Mouse (Mus musculus) hindbrain, embryonic 12.5 days (tissue): ENCODE measurements around the gene Wfikkn1. TPM values are rescaled to one million over a fixed set of nuclear protein-coding genes. Genes with fewer than 3 reads are reported as not detected.
"Not testable (repeated sequence)": the region's sequence is repeated elsewhere in the genome, so short reads cannot be mapped to it uniquely, and the experiment has no call there.

Source experiments
- ATAC-seq: fragments of 200-750 bp; cut with Nextera tagmentation; 2 replicates; pipeline ENCODE4 v1.8.0; 2017; ENCODE audit warnings: moderate TSS enrichment; ENCODE audit not compliant: low FRiP score
- H3K27ac ChIP-seq: fragments of 300-500 bp; sonication (generic); 2 replicates; pipeline ENCODE4 v1.5.1; 2016; ENCODE audit warnings: mild to moderate bottlenecking
- H3K27me3 ChIP-seq: fragments of 300-500 bp; sonication (generic); 2 replicates; pipeline ENCODE4 v1.6.1; 2016; ENCODE audit warnings: mild to moderate bottlenecking
- H3K36me3 ChIP-seq: fragments of 300-500 bp; sonication (generic); 2 replicates; pipeline ENCODE4 v1.6.1; 2016; ENCODE audit warnings: mild to moderate bottlenecking
- H3K4me1 ChIP-seq: fragments of 300-500 bp; sonication (generic); 2 replicates; pipeline ENCODE4 v1.6.1; 2016
- H3K4me2 ChIP-seq: fragments of 300-500 bp; sonication (generic); replicated peaks from 2 replicates; pipeline ENCODE4 v1.6.1; 2016; ENCODE audit warnings: mild to moderate bottlenecking
- H3K4me3 ChIP-seq: fragments of 300-500 bp; sonication (generic); 2 replicates; pipeline ENCODE4 v1.5.1; 2016; ENCODE audit warnings: mild to moderate bottlenecking
- H3K9ac ChIP-seq: fragments of 300-500 bp; sonication (generic); 2 replicates; pipeline ENCODE4 v1.6.1; 2016; ENCODE audit warnings: mild to moderate bottlenecking, moderate library complexity
- H3K9me3 ChIP-seq: fragments of 300-500 bp; sonication (generic); replicated peaks from 2 replicates; pipeline ENCODE4 v1.6.1; 2016; ENCODE audit warnings: mild to moderate bottlenecking
- WGBS: fragments of 180-500 bp; shearing (Covaris S2); methylation state at CpG from one replicate; pipeline ENCODE4 v1.1.7; 2016; 5-methylcytosine and 5-hydroxymethylcytosine counted together
- polyA plus RNA-seq: library from polyadenylated mRNA; unstranded; fragments of >200 nt; fragmentation: Nextera tagmentation; extraction: Ambion mirVana; gene quantifications from 2 replicates; pipeline ENCODE4 v1.2.1, GENCODE M21; 2016

Wfikkn1 gene
- polyA plus RNA-seq, 1 experiment from 2014 or later = 0.90 TPM

DNA sequence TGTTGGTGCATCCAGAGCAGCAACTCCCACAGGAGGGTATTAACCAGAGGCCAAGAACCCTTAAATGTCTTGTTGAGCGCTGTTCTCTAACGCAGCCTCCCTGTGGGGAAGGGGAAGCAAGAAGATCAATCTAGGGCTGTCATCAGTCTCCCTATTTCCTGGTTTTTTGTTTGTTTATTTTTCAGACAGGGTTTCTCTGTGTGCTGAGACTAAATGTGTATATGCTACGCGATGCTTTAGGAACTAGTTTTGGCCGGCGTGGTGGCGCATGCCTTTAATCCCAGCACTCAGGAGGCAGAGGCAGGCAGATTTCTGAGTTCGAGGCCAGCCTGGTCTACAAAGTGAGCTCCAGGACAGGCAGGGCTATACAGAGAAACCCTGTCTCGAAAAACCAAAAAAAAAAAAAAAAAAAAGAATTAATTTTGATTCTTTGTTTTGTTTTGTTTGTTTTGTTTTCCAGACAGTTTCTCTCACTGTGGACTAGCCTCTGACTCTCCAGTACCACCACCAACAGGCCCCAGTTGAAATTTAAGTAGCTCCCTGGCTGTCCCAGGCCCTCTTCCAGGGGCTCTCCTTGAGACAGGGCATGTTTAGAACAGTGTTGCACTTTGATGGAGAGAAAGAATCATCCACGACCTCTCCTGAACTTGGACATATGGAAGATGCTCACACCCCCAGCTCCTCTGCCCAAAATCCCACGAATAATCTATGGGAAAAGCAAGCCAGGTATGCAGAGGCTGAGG lies 7.1 kb downstream of the Wfikkn1 start:
- ATAC-seq = no peak
- Histone ChIP-seq H3K9me3 (no peaks in the 10 kb centered on the region), H3K4me2 (peak overlapping the region; percentile 93), H3K4me1 (peaks cover 25% of the 10 kb centered on the region), H3K36me3 (peaks cover 8% of the 10 kb centered on the region), H3K27me3 (no peaks in the 10 kb centered on the region), H3K9ac (peak overlapping the region; percentile 59; the same call in 1 of the 2 replicates), H3K4me3 (peak overlapping the region; percentile 79; the same call in 1 of the 2 replicates), H3K27ac (0 out of 2 replicates have a peak overlapping the region, but pooled peaks have one; percentile 96)
- WGBS = 70% methylated on average over 11 of the region's 11 CpGs

- ATAC-seq = no peak
- 76% methylated on average over 3 of the region's 3 CpGs for WGBS
- no peak overlapping the region for H3K4me3 ChIP-seq
- no peaks in the 10 kb centered on the region for H3K9me3 ChIP-seq
- no peaks in the 10 kb centered on the region; the same call in 1 of the 2 replicates for H3K27me3 ChIP-seq
- H3K27ac ChIP-seq = no peak overlapping the region
- peaks cover 1% of the 10 kb centered on the region for H3K36me3 ChIP-seq
- H3K9ac ChIP-seq = no peak overlapping the region
- H3K4me1 ChIP-seq = peaks cover 32% of the 10 kb centered on the region
- H3K4me2 ChIP-seq = no peak overlapping the region
Observed at GRCm38 (mm10) chr17:25872676-25873075, 8.0 kb downstream of the Wfikkn1 start.

GRCm38 (mm10) chr17:25871566-25871965 lies 9.1 kb downstream of the Wfikkn1 start:
- not testable (repeated sequence) for H3K4me3 ChIP-seq, H3K9me3 ChIP-seq, H3K9ac ChIP-seq, H3K36me3 ChIP-seq, ATAC-seq, H3K27me3 ChIP-seq, H3K27ac ChIP-seq, H3K4me2 ChIP-seq
- peaks cover 27% of the 10 kb centered on the region for H3K4me1 ChIP-seq

DNA sequence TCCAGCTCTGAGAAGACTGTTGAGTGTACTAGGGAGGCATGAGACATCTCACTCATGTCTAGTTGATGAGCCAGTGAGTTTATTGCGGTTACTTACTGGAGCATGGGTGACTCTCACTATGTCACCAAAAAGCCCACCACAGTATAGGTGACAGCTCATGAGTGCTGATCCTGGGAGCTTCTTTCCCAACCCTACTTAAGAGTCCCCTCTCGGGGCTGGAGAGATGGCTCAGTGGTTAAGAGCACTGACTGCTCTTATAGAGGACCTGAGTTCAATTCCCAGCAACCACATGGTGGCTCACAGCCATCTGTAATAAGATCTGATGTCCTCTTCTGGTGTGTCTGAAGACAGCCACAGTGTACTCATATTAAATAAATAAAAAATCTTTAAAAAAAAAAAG lies 10.7 kb downstream of the Wfikkn1 start:
- no peaks in the 10 kb centered on the region; the same call in 1 of the 2 replicates for H3K27me3 ChIP-seq
- WGBS = 79% methylated on average over 2 of the region's 2 CpGs
- no peaks in the 10 kb centered on the region for H3K9me3 ChIP-seq
- H3K4me1 ChIP-seq = peaks cover 18% of the 10 kb centered on the region
- no peak for ATAC-seq
- no peak overlapping the region for H3K4me3 ChIP-seq
- no peak overlapping the region for H3K4me2 ChIP-seq
- H3K36me3 ChIP-seq = no peaks in the 10 kb centered on the region
- no peak overlapping the region for H3K27ac ChIP-seq
- H3K9ac ChIP-seq = no peak overlapping the region

GRCm38 (mm10) chr17:25869498-25869897 lies 11.2 kb downstream of the Wfikkn1 start:
- Histone ChIP-seq H3K4me1 (peaks cover 18% of the 10 kb centered on the region), H3K9me3 (no peaks in the 10 kb centered on the region), H3K9ac (no peak overlapping the region), H3K36me3 (no peaks in the 10 kb centered on the region), H3K27me3 (no peaks in the 10 kb centered on the region; the same call in 1 of the 2 replicates), H3K4me2 (no peak overlapping the region), H3K27ac (no peak overlapping the region), H3K4me3 (no peak overlapping the region)
- 89% methylated on average over 8 of the region's 8 CpGs for WGBS
- ATAC-seq = no peak

DNA sequence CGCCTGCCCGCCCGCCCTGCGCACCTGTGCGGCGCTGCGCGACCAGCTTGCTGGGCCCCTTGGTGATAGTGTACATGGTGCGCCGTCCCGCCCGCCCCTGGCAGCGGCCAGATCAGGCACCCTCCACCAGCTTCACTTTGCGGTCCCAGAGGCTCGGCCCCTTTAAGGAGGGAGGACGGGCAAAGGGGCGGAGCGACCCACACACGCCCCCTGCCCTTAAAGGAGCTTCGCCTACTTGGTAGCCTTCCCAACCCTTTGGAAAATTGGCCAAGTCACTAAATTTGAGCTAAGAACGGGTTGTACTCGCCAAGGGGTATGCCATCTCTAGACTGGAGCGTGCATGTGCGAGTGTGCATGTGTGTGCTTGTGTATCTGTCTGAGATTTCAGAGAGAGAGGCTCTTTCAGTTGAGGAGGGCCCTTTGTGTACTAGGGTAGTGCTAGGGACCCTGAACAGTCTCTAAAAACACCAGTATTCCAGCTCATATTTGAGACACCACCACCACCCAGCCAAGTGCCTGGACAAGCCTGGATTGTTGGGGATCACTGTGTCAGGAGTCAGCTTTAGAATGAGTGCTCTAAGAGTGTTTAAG lies 12.0 kb downstream of the Wfikkn1 start, which contains the start of gene Mcrip2:
TSS of gene Mcrip2 (minus strand) at position 164 of the 591 bp plus-strand sequence.
- peak; percentile 84 for ATAC-seq
- WGBS = under 1% methylated on average over 21 of the region's 24 CpGs
- H3K27ac ChIP-seq = peak within 1 kb of the TSS; percentile 58

GRCm38 (mm10) chr17:25867836-25868600 lies 12.6 kb downstream of the Wfikkn1 start:
- peak; percentile 62 for ATAC-seq
- Histone ChIP-seq H3K9me3 (no peaks in the 10 kb centered on the region), H3K4me2 (peak overlapping the region; percentile 99), H3K27ac (no peak overlapping the region; the same call in 1 of the 2 replicates), H3K9ac (peak overlapping the region; percentile 70), H3K4me3 (peak overlapping the region; percentile 81), H3K4me1 (peaks cover 11% of the 10 kb centered on the region), H3K36me3 (no peaks in the 10 kb centered on the region), H3K27me3 (no peaks in the 10 kb centered on the region; the same call in 1 of the 2 replicates)
- WGBS = 1% methylated on average over 42 of the region's 42 CpGs

More for the DNA sequence above, 12.0 kb downstream of the Wfikkn1 start, which contains the start of gene Mcrip2:
- H3K9me3 ChIP-seq = no peaks in the 10 kb centered on the region
- no peaks in the 10 kb centered on the region for H3K36me3 ChIP-seq
- H3K9ac ChIP-seq = peak within 1 kb of the TSS; percentile 70
- peak within 1 kb of the TSS; percentile 99 for H3K4me2 ChIP-seq
- H3K27me3 ChIP-seq = no peaks in the 10 kb centered on the region; the same call in 1 of the 2 replicates
- H3K4me1 ChIP-seq = peaks cover 11% of the 10 kb centered on the region
- H3K4me3 ChIP-seq = peak within 1 kb of the TSS; percentile 81

DNA sequence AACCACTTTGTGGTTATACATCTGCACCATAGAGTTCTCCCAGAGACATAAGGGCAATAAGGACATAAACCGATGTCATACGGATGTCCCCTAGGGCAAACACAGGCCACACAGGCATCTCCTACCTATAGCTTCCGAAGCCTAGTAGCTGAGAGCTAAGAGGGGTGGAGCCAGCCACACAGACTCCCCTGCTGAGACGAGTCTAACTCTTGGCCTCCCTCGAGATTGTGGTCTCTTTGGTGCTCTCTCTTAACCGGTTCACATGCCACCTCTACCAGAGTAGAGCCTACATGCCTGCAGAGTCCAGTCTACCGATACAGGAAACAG lies 13.2 kb downstream of the Wfikkn1 start:
- Histone ChIP-seq H3K4me2 (peak overlapping the region; percentile 99), H3K27ac (no peak overlapping the region), H3K4me3 (peak overlapping the region; percentile 81; the same call in 1 of the 2 replicates), H3K36me3 (no peaks in the 10 kb centered on the region), H3K9me3 (no peaks in the 10 kb centered on the region), H3K27me3 (no peaks in the 10 kb centered on the region; the same call in 1 of the 2 replicates), H3K4me1 (peaks cover 11% of the 10 kb centered on the region), H3K9ac (no peak overlapping the region)
- no peak for ATAC-seq
- 19% methylated on average over 7 of the region's 7 CpGs for WGBS

GRCm38 (mm10) chr17:25866172-25866571 lies 14.5 kb downstream of the Wfikkn1 start:
- Histone ChIP-seq H3K36me3 (no peaks in the 10 kb centered on the region), H3K27ac (no peak overlapping the region), H3K4me1 (peaks cover 19% of the 10 kb centered on the region), H3K4me2 (no peak overlapping the region), H3K9ac (no peak overlapping the region), H3K9me3 (no peaks in the 10 kb centered on the region), H3K27me3 (no peaks in the 10 kb centered on the region; the same call in 1 of the 2 replicates), H3K4me3 (no peak overlapping the region)
- WGBS = 91% methylated on average over 3 of the region's 3 CpGs
- ATAC-seq = no peak

DNA sequence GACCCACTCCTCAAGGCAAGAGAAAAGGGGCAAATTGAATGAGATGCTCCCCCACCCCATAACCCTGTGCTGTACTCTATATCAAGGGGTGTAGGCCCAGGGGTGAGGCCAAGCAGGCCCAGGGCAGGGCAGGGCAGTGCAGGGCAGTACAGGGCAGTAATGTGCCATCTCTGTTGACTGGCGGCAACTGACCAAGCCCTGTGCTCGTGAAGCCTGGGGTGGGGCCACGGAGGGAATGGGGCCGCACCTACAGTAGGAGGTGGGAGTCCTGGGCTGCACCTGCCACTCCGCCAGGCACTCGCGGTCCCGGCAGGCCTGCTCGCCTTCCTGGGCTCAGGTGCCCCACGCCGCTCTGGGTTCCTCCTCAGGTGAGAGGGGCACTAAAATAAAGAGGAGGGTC lies 15.4 kb downstream of the Wfikkn1 start:
- Histone ChIP-seq H3K4me3 (no peak overlapping the region), H3K9me3 (no peaks in the 10 kb centered on the region), H3K36me3 (no peaks in the 10 kb centered on the region), H3K27me3 (no peaks in the 10 kb centered on the region; the same call in 1 of the 2 replicates), H3K9ac (no peak overlapping the region), H3K4me2 (no peak overlapping the region), H3K4me1 (peaks cover 28% of the 10 kb centered on the region), H3K27ac (no peak overlapping the region)
- no peak for ATAC-seq
- 83% methylated on average over 11 of the region's 11 CpGs for WGBS

DNA sequence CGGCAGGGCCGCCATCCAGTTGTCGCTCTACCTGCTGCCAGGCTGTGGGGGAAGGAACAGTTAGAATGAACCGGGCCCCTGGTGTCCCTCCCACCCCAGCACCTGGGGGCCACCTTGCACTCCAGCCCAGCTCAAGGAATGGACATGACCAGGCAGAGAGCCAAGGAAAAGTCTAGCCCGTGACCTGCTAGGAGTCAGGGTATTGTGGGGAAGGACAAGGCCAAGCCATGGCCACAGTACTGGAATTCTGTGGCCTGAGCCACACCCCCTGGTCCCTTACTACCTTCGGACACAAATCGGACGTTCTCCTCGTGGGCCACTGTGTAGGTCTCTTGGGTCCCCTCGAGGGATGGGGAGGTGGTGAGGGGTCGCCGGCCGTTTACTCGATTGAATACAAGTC lies 16.3 kb downstream of the Wfikkn1 start:
- no peak overlapping the region for H3K4me2 ChIP-seq
- ATAC-seq = no peak
- H3K27ac ChIP-seq = no peak overlapping the region
- no peak overlapping the region for H3K9ac ChIP-seq
- no peaks in the 10 kb centered on the region for H3K36me3 ChIP-seq
- H3K4me3 ChIP-seq = no peak overlapping the region
- H3K9me3 ChIP-seq = no peaks in the 10 kb centered on the region
- 90% methylated on average over 14 of the region's 14 CpGs for WGBS
- H3K27me3 ChIP-seq = no peaks in the 10 kb centered on the region; the same call in 1 of the 2 replicates
- H3K4me1 ChIP-seq = peaks cover 31% of the 10 kb centered on the region

DNA sequence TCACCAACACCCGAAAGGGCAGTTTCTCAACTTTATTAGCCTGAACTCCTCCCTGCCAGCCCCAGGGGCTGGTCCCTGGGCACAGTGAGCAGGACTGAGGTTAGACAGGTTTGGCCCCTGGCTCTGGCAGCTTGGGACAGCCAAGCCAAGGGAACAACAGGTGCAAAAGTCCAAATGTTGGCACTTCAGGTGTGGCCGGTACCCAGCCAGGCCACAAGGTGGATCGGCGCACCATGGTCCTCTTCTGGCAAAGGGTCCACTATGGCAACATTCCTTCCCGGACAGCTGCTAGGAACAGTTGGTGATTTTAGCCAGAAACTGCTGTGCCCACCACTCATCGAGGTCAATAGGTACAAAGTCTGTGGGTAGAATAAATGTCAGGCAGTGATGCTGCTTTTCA lies 17.0 kb downstream of the Wfikkn1 start:
- Histone ChIP-seq H3K27me3 (no peaks in the 10 kb centered on the region; the same call in 1 of the 2 replicates), H3K4me3 (no peak overlapping the region), H3K9me3 (no peaks in the 10 kb centered on the region), H3K36me3 (no peaks in the 10 kb centered on the region), H3K9ac (no peak overlapping the region), H3K4me2 (no peak overlapping the region), H3K4me1 (peaks cover 29% of the 10 kb centered on the region), H3K27ac (no peak overlapping the region)
- ATAC-seq = no peak
- WGBS = 91% methylated on average over 6 of the region's 6 CpGs
